Mouse (Mus musculus): ENCODE measurements around the gene Erc2. TPM values are rescaled to one million over a fixed set of nuclear protein-coding genes. Genes with fewer than 3 reads are reported as not detected.
A peak's percentile ranks its signal among the peaks of the same experiment; 100 is the strongest.

Gene Erc2
- total RNA-seq, 4 experiments from 2014 or later = 196 to 222 (median 210) TPM

DNA sequence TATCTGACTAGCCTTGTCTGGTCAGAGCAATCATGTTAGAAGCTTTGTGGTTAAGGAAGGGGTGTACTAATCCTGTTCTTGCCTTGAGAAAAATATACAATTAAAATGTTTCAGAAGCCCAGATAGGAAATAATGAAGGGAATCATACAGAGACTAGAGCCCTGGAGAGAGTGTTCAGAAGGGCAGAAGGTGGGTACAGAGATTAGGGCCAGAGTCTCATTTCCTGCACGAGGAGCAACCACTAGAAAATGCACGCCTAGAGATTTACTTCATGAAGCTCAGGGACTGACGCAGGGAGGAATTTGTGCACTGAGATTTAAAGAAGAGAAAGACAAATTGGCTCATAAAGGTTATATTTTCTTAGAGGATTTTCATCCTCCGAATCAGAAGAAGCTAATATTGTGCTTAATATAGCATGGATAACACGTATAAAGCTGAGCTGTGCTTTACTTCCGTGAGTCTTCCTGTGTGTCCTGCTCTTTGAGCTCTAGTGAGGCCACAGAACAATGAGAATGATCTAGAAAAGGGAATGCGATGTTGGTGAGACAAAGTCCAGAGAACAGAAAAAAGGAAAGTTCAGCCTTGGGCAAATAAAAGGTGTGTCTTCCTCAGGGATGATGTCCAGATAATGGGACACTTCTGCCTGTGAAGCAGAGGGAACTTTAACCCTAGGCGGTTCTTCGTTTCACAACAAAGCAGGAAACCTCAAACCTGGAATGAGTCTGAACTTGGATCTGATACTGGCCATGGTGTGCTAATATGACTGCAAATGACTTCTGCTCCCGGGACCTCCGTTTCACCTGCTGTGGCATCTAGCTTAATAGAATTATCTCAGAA lies 45.0 kb downstream of the Erc2 start:
- no peak for DNase-seq (ENCODE audit: low spot score in 2 of 2)

DNA sequence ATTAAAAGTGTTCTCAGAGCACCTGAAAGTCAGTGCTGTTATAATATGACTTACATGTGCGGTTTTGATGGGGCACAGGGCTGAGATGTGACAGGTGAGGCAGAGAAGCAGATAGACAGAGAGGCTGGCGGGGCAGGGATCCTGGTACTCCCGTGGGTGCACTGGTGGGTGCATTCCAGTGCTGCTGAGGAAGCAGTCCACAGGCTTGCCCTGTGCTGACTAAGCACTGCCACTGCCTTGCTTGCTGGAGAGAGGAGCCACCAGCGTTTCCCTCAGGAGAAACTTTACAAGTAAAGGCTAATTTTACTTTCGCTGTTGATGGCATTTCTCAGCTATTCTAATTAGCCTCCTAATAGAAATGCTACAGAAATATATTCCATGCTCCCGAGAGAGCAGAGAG lies 45.9 kb downstream of the Erc2 start:
- DNase-seq (ENCODE audit: low spot score in 2 of 2) = no peak

DNA sequence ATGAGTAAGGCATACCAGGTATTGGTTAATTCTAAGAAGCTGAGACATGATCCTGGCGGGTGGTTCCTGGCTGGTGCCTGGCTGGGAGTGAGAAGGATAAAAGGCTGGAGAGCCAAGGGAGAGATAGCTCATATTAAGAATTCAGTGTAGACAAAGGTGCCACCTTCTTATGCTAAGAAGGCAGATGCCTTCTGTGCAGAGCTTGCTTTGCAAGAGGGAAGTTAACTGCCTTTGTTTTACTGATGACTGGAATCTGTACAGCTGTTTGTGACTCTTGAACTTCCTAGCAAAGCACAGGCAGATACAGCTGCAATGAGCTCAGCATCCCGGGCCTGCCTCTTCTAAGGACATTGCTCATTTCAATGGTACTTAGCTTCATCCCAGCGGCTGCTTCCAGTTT lies 47.7 kb downstream of the Erc2 start:
- no peak for DNase-seq (ENCODE audit: low spot score in 2 of 2)

DNA sequence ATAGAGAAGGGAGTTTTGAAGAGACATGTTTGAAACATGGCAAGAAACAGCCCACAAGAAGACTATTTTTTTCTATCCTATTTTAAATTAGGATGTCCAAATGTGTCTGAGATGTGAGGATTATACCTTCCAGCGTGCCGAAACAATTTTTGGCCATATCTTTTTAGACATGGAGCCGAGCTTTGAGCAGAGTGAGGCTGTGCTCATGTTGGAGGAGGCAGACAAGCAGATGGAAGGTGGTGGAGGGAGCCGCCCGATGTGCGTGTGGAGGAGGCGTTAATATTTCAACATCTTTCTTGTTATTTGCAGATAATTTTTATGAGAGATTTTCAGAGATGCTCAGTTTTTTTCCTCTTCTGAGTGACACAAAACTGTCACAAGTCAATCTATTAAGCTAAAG lies 50.5 kb downstream of the Erc2 start:
- peak; percentile 52 to 60 for DNase-seq (ENCODE audit: low spot score in 2 of 2)

DNA sequence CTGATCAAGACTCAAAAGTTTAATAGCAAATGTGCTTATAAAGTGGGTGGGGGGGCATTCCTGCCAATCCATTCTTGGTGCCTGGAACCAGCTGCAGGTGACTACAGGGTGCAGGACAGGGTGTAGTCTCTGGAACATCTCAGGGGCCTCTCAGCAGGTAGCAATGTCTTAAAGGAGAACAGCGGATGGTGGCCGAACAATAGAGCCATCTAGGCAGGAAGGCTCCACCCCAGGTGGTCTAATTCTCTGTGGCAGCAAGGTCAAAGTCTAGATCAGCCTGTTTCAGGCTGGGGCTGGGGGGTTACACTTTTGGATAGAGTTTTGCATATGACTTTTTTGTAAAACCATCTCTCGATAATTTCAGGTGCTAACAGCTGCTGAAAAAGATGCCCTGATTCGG lies 51.9 kb downstream of the Erc2 start:
- DNase-seq (ENCODE audit: low spot score in 2 of 2) = no peak

DNA sequence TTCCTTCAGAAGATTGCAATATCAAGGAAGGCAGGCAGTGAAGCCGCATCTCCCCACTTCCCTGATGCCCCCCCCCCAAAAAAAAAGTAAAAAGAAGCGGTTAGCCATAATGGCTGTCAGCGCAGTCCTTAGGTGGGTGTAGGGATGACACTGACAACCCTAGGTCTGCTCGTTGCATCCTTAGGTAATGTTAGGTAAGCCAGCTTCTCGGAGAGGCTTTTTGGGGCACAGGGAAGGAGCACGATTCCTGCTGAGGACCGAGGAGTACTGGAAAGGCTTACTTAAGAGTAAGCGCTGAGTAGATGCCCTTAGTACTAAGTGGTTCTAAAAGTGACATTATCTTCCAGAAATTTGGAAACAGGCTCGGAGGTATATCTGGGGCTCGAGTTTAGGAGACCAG lies 52.3 kb downstream of the Erc2 start:
- DNase-seq (ENCODE audit: low spot score in 2 of 2) = no peak

DNA sequence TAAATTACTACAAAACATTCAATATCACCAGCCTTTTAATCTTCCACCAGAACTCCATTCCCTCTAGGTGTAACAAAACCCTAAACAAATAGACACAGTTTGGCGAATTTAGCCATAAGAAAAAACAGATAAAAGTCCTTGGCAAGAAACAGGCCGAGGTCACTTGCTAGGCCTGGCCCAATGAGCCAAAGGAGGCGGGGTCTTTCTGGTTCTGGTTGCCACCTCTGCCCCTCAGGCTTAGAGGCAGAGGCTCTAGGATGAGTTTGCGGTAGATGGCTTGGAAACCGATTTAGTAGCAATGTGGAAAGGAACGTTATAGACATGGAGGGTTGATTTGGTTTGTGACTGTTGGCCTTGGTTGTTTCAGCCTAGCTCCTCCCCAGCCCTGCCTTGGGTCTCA lies 52.8 kb downstream of the Erc2 start:
- DNase-seq (ENCODE audit: low spot score in 2 of 2) = no peak

DNA sequence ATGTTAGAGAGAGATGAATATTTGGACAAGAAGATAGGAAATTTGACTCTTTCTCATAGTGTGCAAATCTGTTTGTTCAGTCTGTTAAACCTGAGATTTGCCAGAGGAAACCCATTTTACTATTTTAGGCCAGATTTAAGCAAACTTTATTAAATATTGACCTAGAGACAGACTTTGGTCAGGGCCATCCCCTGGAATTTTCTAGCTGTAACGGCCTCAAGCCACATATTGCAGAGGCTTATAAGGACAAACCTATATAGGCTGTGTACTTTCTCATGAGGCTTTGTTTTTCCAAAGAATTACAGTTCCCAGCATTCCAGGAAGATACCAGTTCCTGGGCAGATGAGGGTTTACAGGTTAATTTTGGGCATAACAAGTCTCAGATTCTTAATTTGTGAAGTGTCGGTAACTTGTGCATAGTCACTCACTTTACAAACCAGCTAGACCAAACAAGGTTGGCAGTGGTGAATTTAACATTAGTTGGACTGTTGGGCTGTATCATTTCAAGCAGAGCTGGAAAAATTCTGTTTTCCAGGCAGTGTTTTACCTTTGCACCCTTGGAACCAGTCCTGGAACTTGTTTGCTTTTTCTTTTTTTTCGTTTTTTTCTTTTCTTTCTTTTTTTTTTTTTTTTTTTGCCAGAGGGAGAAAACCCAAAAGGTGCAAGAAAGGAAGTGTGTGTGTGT lies 60.3 kb downstream of the Erc2 start:
- no peak for DNase-seq (ENCODE audit: low spot score in 2 of 2)

DNA sequence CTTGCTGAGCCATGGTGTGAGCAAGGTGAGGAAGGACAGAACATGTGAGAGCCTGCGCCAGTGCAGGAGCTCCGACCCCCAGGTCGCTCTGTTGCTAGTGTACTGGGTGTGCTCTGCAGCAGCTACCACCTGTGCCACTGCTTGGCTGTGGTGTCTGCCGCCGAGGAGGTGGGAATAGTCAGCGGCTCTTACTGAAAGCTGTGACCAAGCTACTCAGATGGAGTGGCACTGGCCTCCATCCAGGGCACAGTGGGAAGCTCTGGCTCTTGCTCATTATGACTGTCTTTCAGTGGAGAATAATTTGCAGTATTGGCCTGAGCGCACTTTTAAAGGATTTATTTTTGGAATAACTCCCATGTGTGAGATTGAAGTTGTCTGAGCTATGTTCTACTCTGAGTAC lies 73.6 kb downstream of the Erc2 start:
- DNase-seq (ENCODE audit: low spot score in 2 of 2) = no peak

DNA sequence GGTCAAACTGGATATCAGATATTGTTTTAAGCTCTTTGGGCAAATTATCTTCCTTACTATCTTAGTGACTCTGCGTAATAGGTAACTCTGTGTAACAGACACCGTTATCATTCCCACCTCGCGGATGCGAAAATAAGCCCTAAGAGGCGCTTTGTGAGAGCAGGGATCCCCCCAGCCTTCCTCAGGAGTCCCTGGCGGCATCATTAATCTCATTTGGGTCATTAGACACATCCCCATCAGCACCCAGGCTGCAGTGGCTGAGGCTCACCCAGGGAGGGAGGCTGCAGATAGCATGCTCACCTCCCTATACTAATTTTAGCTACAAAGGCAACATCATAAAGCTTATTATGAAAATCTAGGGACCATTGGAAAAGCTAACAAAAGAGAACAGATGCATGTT lies 95.1 kb downstream of the Erc2 start:
- DNase-seq (ENCODE audit: low spot score in 2 of 2) = no peak

DNA sequence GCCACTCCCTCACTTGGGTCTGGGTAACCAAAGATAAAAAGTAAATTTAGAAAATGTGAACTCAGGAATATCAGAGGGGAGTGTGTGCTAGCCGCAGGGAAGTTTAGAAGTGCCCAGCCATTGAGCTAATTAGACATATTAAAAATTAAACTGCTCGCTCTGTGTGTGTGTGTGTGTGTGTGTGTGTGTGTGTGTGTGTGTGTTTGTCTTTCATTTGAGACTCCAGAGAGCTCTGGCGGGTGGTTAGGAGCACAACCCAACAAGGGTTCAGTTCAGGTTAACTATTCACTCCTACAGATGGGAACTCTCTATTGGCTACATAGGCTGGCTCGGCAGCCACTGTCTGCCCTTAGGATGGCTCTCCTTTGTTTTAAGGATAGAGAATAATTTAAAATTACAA lies 97.4 kb downstream of the Erc2 start:
- DNase-seq (ENCODE audit: low spot score in 2 of 2) = no peak

DNA sequence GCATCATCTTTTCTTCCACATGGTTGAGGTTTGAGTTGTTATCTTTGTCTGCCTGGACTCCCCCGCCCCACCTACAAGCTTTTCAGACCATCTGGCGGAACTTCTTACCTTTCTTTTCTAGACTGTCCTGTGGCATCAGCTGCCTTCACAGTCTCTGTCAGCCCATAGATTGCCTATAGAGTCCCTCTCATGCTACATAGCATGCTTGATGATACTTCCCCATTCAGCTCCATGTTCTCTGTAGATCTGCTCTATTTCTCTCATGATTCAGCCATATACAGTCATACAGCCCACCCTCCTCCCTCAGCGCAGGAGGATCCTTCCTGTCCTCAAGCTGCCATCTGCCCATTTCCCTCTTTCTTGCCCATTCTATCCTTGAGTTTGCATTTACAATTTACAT lies 98.7 kb downstream of the Erc2 start:
- DNase-seq (ENCODE audit: low spot score in 2 of 2) = no peak

DNA sequence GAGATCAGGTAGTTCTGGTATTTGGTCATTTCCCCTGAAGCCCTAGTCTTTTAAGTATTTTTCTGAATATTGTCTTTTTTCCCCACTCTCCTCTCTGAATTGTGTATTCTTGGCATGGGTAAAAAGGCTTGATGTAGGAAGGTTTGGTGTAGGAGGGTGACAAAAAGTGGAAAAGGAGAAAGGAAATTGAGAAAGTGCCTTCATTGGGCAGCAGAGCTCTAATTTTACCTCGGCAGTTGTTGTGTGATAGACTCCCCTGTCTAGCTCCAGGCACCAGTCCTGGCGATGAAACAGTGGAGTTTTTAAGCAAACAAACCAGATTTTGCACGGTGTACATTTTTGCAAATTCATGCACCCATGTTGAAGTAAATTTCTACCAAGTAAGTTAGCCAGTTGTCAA lies 99.5 kb downstream of the Erc2 start:
- no peak for DNase-seq (ENCODE audit: low spot score in 2 of 2)

DNA sequence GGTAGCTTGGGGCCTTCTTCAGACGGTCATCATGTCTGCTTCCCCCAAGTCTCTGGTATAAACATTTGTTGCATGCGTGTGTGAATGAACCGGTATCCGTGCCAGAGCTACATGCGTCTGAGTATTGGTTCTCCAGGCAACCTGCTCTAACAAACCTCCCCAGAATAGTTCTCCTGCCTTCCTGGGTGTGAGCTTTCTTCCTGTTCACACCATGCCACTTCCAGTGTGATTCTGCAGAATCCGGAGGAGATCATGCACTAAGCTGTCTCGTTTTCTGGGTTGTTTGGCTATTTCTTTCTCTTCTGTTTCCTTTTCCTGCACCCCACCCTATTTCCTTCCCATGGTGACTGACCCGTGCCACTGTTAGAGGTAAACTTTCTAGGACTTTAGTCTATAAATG lies 105.3 kb downstream of the Erc2 start:
- DNase-seq (ENCODE audit: low spot score in 2 of 2) = no peak

DNA sequence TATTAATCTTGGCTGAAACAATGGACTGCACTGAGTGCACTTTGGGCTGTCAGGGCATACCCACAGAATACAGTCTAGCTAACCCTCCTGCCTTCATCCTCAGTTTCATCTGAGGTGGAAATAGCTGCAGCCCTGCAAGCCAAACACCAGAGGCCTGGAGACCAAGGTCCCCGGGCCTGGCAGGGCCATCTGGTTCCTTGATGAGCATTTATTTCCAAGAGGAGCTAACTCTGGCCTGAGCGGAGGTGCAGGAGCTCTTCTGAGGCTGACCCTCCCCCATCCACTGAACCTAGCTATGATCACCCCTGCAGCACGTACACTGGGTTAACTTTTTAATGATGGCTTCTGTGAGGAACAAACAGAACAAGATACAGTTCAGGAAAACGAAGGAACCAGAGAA lies 108.9 kb downstream of the Erc2 start:
- no peak for DNase-seq (ENCODE audit: low spot score in 2 of 2)

DNA sequence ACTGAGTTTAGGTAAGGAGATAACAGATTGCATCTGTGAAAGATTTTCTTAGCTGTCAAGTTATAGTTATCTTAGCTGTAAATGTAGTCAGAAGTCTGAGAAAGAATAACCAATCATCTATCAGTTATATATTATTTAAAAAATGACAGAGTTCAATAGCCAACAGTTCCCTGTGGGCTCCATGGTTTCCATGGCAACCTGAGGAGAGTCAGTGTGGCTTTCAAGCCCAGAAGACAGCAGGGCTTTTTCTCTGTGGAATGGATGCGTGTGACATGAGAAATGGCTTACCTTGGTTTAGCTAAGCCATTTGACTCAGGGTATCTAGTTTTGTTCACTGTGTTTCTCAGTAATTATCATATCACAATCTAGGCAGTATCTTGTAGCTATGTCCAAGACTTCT lies 117.2 kb downstream of the Erc2 start:
- no peak for DNase-seq (ENCODE audit: low spot score in 2 of 2)

DNA sequence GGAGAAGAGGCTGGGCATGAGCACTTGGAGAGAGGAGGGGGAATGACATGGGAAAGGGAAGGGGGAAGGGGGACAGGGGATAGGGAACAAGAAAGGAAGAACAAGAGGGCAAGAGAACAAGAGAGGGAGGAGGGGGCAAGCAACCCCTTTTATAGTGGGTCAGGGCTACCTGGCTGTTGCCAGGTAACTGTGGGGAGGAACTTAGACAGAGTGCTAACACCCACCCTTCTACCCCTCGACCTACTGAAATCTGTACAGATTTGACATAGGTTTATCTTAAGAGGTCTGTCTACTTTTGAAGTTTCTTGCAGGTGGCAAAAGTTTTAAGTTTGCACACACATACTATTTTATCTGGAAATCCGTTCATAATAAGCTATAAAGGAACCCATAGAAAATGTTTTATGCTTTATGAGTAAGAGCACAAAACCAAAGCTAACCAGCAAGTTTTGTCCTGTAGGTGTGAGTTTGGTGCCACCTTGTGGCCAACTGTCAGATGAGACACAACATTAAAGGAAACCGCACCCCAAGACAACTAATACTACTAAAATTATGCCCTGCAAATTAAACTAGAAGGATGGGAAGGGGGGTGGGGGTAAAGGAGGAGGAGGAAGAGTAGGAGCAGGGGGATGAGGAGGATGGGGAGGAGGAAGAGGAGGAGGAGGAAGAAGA lies 119.2 kb downstream of the Erc2 start:
- DNase-seq (ENCODE audit: low spot score in 2 of 2) = peak; percentile 62 to 82

DNA sequence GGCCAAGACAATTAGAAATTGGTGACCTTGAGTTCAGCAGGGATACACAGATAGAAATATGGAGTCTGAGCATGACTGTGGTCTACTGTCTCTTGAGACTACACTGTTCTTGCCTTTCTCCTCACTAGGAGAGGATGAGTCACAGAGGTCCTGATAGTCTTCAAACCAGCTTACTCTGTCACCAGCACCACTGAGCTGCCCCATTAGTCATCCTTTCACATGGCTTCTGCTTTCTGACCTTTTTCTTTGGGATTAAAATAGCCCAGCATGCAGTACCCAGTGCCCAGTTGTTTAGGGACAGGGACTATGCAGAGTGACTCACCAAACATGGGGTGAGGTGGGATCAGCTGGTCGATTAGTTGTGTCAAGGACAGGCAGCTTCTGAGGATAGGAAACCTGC lies 132.1 kb downstream of the Erc2 start:
- no peak for DNase-seq (ENCODE audit: low spot score in 2 of 2)

DNA sequence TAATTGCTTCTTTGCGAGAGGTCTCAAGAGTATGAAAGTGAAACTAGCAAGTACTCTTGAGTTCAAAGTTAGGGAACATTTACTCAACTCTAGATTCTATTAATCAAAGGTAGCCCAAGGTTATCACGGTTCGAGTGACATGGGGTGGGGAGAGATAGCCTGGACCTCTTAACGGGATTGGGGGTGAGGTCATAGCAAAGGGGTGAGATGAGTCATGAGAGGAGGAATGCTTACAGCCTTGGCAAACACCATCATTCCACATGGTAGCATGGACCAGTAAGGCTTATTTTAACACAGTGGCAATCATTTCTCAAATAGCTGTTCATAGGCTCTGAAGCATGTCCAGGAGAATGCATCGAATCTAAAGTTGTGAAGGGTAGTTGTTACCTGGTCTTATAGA lies 134.7 kb downstream of the Erc2 start:
- DNase-seq (ENCODE audit: low spot score in 2 of 2) = no peak

DNA sequence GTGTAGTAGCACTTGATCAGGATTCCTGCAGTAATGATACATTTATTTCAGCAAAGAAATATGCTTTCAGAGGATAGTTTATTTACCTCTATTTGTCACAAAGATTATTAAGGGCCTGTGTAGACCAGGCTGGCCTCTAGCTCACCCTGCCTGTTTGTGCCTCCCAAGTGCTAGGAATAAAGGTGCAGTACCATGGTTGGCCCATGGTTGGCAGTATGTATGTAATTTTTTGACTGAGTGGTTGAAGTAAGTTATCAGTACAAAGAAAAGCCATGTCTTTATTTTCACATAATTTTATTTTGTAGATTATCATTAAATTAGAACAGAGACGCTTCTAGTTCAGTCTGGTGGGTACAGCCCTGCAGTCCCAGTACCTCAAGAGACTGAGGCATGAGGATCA lies 136.0 kb downstream of the Erc2 start:
- no peak for DNase-seq (ENCODE audit: low spot score in 2 of 2)

DNA sequence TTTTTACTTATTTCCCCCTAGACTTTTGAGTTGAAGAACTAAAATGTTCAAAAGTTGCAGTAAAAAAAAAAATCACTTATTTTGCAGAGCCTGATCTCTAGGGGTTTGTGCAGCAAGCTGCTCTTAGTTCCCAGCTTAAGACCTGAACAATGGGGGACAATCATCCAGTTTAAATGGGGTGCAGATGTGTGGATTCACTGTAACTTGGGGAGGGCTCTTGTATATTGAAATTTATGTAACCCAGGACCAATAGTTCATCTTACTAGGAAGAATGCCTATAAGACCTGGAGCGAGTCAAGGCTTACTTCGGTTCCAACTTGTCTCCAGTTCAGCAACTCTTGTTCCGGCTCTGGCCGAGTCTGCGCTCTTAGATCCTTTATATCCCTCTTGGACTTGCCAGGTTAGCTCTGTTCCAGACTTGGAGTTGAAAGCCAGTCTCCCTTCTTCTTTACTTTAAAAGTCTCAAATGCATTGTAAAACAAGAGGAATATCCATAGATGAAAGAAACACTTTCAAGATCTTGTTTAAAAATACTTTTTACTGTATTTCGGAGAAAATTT lies 136.9 kb downstream of the Erc2 start:
- no peak for DNase-seq (ENCODE audit: low spot score in 2 of 2)

DNA sequence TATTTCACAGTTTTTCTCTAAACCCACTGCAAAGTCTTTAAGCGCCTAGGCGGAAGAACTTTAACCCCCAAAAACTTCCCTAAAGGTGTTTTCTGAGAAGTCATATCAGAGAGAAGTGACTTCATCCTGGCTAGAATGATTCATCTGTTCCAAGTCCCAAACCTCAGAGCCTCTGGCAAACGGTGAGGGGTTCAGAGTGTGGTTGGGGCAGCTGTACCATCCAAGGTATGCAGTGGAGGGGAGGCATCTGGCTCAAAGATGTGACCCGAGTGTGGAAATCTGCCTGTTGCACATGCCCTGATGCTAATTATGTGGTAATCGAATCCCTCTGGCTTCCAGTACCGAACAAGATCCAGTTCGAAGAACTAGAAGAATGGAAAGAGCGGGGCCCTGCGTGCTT lies 137.8 kb downstream of the Erc2 start:
- DNase-seq (ENCODE audit: low spot score in 2 of 2) = no peak

Data from layer of hippocampus, adult 8-10 months (tissue).